Mouse (Mus musculus): ENCODE data around the gene Abhd16a. TPM values are rescaled to one million over a fixed set of nuclear protein-coding genes. Genes with fewer than 3 reads are reported as not detected.

Gene Abhd16a
- polyA plus RNA-seq (2014; fragmentation: Nextera tagmentation; extraction: Ambion mirVana), result 40.5 and 45.2 TPM in 2 replicates

GRCm38 (mm10) chr17:35088825-35089644, at the start of gene Abhd16a:
Gene Abhd16a, plus strand, starts transcription at chr17:35089263.
- Histone ChIP-seq H3K27me3 (ENCODE audit: control insufficient read depth, insufficient read depth, low read length) (no peaks in the 10 kb centered on the region), H3K36me3 (ENCODE audit: control insufficient read depth, insufficient read depth, low read length) (peaks cover 2% of the 10 kb centered on the region; the same call in 1 of the 2 replicates), H3K4me1 (ENCODE audit: control insufficient read depth, insufficient read depth, low read length) (peaks cover 5% of the 10 kb centered on the region), H3K27ac (ENCODE audit: low read depth, low read length) (peak within 1 kb of the TSS; percentile 94), H3K9ac (ENCODE audit: low read length) (peak within 1 kb of the TSS; percentile 92), H3K9me3 (ENCODE audit: control insufficient read depth, low read length) (no peaks in the 10 kb centered on the region), H3K4me3 (ENCODE audit: low read depth, low read length) (peak within 1 kb of the TSS; percentile 60), H3K4me2 (peak within 1 kb of the TSS; percentile 47)
- peak; percentile 98 for ATAC-seq (ENCODE audit: low FRiP score)
- WGBS, result 4% methylated on average over 65 of the region's 67 CpGs
- DNase-seq (ENCODE audit: low spot score, missing footprints), result peak; percentile 99

- H3K4me3 ChIP-seq (ENCODE audit: low read depth, low read length), result no peak overlapping the region
- H3K4me1 ChIP-seq (ENCODE audit: control insufficient read depth, insufficient read depth, low read length), result peaks cover 24% of the 10 kb centered on the region
- H3K27me3 ChIP-seq (ENCODE audit: control insufficient read depth, insufficient read depth, low read length), result no peaks in the 10 kb centered on the region
- no peak overlapping the region for H3K27ac ChIP-seq (ENCODE audit: low read depth, low read length)
- no peak overlapping the region for H3K9ac ChIP-seq (ENCODE audit: low read length)
- no peak for ATAC-seq (ENCODE audit: low FRiP score)
- no peaks in the 10 kb centered on the region for H3K36me3 ChIP-seq (ENCODE audit: control insufficient read depth, insufficient read depth, low read length)
- H3K9me3 ChIP-seq (ENCODE audit: control insufficient read depth, low read length), result no peaks in the 10 kb centered on the region
- no peak for DNase-seq (ENCODE audit: low spot score, missing footprints)
- H3K4me2 ChIP-seq, result no peak overlapping the region
- 87% methylated on average over 4 of the region's 4 CpGs for WGBS
Measured at GRCm38 (mm10) chr17:35043794-35044193, 45.3 kb upstream of the Abhd16a start.

GRCm38 (mm10) chr17:35044904-35045806, 43.9 kb upstream of the Abhd16a start:
- WGBS, result 92% methylated on average over 7 of the region's 7 CpGs
- peaks cover 36% of the 10 kb centered on the region for H3K4me1 ChIP-seq (ENCODE audit: control insufficient read depth, insufficient read depth, low read length)
- H3K9me3 ChIP-seq (ENCODE audit: control insufficient read depth, low read length), result no peaks in the 10 kb centered on the region

GRCm38 (mm10) chr17:35045807-35046680, 43.0 kb upstream of the Abhd16a start:
- ATAC-seq (ENCODE audit: low FRiP score) (peak; percentile 76; the same call in 1 of the 2 replicates), DNase-seq (ENCODE audit: low spot score, missing footprints) (peak; percentile 95)
- no peaks in the 10 kb centered on the region for H3K27me3 ChIP-seq (ENCODE audit: control insufficient read depth, insufficient read depth, low read length)
- no peaks in the 10 kb centered on the region for H3K36me3 ChIP-seq (ENCODE audit: control insufficient read depth, insufficient read depth, low read length)
- 7% methylated on average over 45 of the region's 48 CpGs for WGBS
- peaks cover 40% of the 10 kb centered on the region for H3K4me1 ChIP-seq (ENCODE audit: control insufficient read depth, insufficient read depth, low read length)
- peak overlapping the region; percentile 45 for H3K4me3 ChIP-seq (ENCODE audit: low read depth, low read length)
- peak overlapping the region; percentile 97 for H3K4me2 ChIP-seq
- H3K9ac ChIP-seq (ENCODE audit: low read length), result peak overlapping the region; percentile 90
- peak overlapping the region; percentile 83 for H3K27ac ChIP-seq (ENCODE audit: low read depth, low read length)
- no peaks in the 10 kb centered on the region for H3K9me3 ChIP-seq (ENCODE audit: control insufficient read depth, low read length)

More at GRCm38 (mm10) chr17:35044904-35045806, 43.9 kb upstream of the Abhd16a start:
- ATAC-seq (ENCODE audit: low FRiP score), result no peak
- Histone ChIP-seq H3K4me3 (ENCODE audit: low read depth, low read length) (peak overlapping the region; percentile 45), H3K36me3 (ENCODE audit: control insufficient read depth, insufficient read depth, low read length) (no peaks in the 10 kb centered on the region), H3K27ac (ENCODE audit: low read depth, low read length) (no peak overlapping the region; the same call in 1 of the 2 replicates), H3K9ac (ENCODE audit: low read length) (peak overlapping the region; percentile 90), H3K4me2 (peak overlapping the region; percentile 97), H3K27me3 (ENCODE audit: control insufficient read depth, insufficient read depth, low read length) (no peaks in the 10 kb centered on the region)
- DNase-seq (ENCODE audit: low spot score, missing footprints), result no peak

- Histone ChIP-seq H3K27ac (ENCODE audit: low read depth, low read length) (peak within 1 kb of the TSS; percentile 83), H3K4me1 (ENCODE audit: control insufficient read depth, insufficient read depth, low read length) (peaks cover 46% of the 10 kb centered on the region), H3K27me3 (ENCODE audit: control insufficient read depth, insufficient read depth, low read length) (no peaks in the 10 kb centered on the region), H3K4me3 (ENCODE audit: low read depth, low read length) (peak within 1 kb of the TSS; percentile 45), H3K9me3 (ENCODE audit: control insufficient read depth, low read length) (no peaks in the 10 kb centered on the region), H3K36me3 (ENCODE audit: control insufficient read depth, insufficient read depth, low read length) (no peaks in the 10 kb centered on the region), H3K4me2 (peak within 1 kb of the TSS; percentile 97), H3K9ac (ENCODE audit: low read length) (peak within 1 kb of the TSS; percentile 90)
- DNase-seq (ENCODE audit: low spot score, missing footprints) (peak; percentile 100), ATAC-seq (ENCODE audit: low FRiP score) (peak; percentile 97)
- 3% methylated on average over 32 of the region's 33 CpGs for WGBS
Measured at GRCm38 (mm10) chr17:35046681-35047455, 42.2 kb upstream of the Abhd16a start, which contains the start of gene Msh5. Gene Msh5, minus strand, starts transcription at chr17:35046745.

- WGBS, result 66% methylated on average over 1 of the region's 1 CpGs
- Histone ChIP-seq H3K4me2 (no peak overlapping the region), H3K4me1 (ENCODE audit: control insufficient read depth, insufficient read depth, low read length) (peaks cover 52% of the 10 kb centered on the region)
Measured at GRCm38 (mm10) chr17:35047688-35048087, 41.4 kb upstream of the Abhd16a start.

GRCm38 (mm10) chr17:35048149-35048931, 40.7 kb upstream of the Abhd16a start:
- H3K4me1 ChIP-seq (ENCODE audit: control insufficient read depth, insufficient read depth, low read length), result peaks cover 52% of the 10 kb centered on the region
- ATAC-seq (ENCODE audit: low FRiP score) (no peak), DNase-seq (ENCODE audit: low spot score, missing footprints) (no peak)
- H3K9ac ChIP-seq (ENCODE audit: low read length), result peak overlapping the region; percentile 34; the same call in 1 of the 2 replicates
- H3K36me3 ChIP-seq (ENCODE audit: control insufficient read depth, insufficient read depth, low read length), result peaks cover 2% of the 10 kb centered on the region; the same call in 1 of the 2 replicates
- H3K9me3 ChIP-seq (ENCODE audit: control insufficient read depth, low read length), result no peaks in the 10 kb centered on the region
- H3K4me2 ChIP-seq, result peak overlapping the region; percentile 12; the same call in 1 of the 2 replicates
- 34% methylated on average over 11 of the region's 11 CpGs for WGBS
- peak overlapping the region; percentile 57; the same call in 1 of the 2 replicates for H3K27ac ChIP-seq (ENCODE audit: low read depth, low read length)
- H3K27me3 ChIP-seq (ENCODE audit: control insufficient read depth, insufficient read depth, low read length), result no peaks in the 10 kb centered on the region
- no peak overlapping the region for H3K4me3 ChIP-seq (ENCODE audit: low read depth, low read length)

More at GRCm38 (mm10) chr17:35047688-35048087, 41.4 kb upstream of the Abhd16a start:
- no peak for ATAC-seq (ENCODE audit: low FRiP score)
- Histone ChIP-seq H3K4me3 (ENCODE audit: low read depth, low read length) (no peak overlapping the region), H3K27me3 (ENCODE audit: control insufficient read depth, insufficient read depth, low read length) (no peaks in the 10 kb centered on the region), H3K36me3 (ENCODE audit: control insufficient read depth, insufficient read depth, low read length) (peaks cover 1% of the 10 kb centered on the region; the same call in 1 of the 2 replicates), H3K27ac (ENCODE audit: low read depth, low read length) (peak overlapping the region; percentile 57), H3K9me3 (ENCODE audit: control insufficient read depth, low read length) (no peaks in the 10 kb centered on the region), H3K9ac (ENCODE audit: low read length) (0 out of 2 replicates have a peak overlapping the region, but pooled peaks have one; percentile 9)
- no peak for DNase-seq (ENCODE audit: low spot score, missing footprints)
